Mouse (Mus musculus): Measurements from ENCODE around the gene Tmed5. TPM values are rescaled to one million over a fixed set of nuclear protein-coding genes. Genes with fewer than 3 reads are reported as not detected.
A peak's percentile ranks its signal among the peaks of the same experiment; 100 is the strongest.

The Tmed5 gene
- polyA plus RNA-seq, 1 experiment from 2014 or later: 31.8 TPM

- peak within 1 kb of the TSS; percentile 100 for H3K9ac ChIP-seq (ENCODE audit: low read length)
- H3K4me3 ChIP-seq (ENCODE audit: low read length): peak within 1 kb of the TSS; percentile 99
- H3K36me3 ChIP-seq (ENCODE audit: control insufficient read depth, insufficient read depth, low read length): peaks cover 9% of the 10 kb centered on the region
- peaks cover 7% of the 10 kb centered on the region for H3K4me1 ChIP-seq (replicated peaks; ENCODE audit: control insufficient read depth, insufficient read depth, low read length)
- H3K9me3 ChIP-seq (ENCODE audit: control insufficient read depth, low read length): peaks cover 3% of the 10 kb centered on the region; the same call in 1 of the 2 replicates
- peak within 1 kb of the TSS; percentile 87 for H3K4me2 ChIP-seq (ENCODE audit: low read depth, low read length)
- no peaks in the 10 kb centered on the region for H3K27me3 ChIP-seq (ENCODE audit: control insufficient read depth, insufficient read depth, low read depth, low read length)
- under 1% methylated on average over 58 of the region's 59 CpGs for WGBS
- H3K27ac ChIP-seq (ENCODE audit: low read length): peak within 1 kb of the TSS; percentile 93
- peak; percentile 98 for ATAC-seq (ENCODE audit: low read depth)
Observed at GRCm38 (mm10) chr5:108065465-108066411, 66.7 kb downstream of the Tmed5 start, which contains the start of gene Mtf2. Mtf2 (plus strand) TSS chr5:108065674.

- peaks cover 3% of the 10 kb centered on the region; the same call in 1 of the 2 replicates for H3K9me3 ChIP-seq (ENCODE audit: control insufficient read depth, low read length)
- no peak overlapping the region for H3K27ac ChIP-seq (ENCODE audit: low read length)
- no peak for ATAC-seq (ENCODE audit: low read depth)
- no peaks in the 10 kb centered on the region for H3K36me3 ChIP-seq (ENCODE audit: control insufficient read depth, insufficient read depth, low read length)
- 93% methylated on average over 9 of the region's 9 CpGs for WGBS
- H3K4me2 ChIP-seq (ENCODE audit: low read depth, low read length): no peak overlapping the region
- no peaks in the 10 kb centered on the region for H3K27me3 ChIP-seq (ENCODE audit: control insufficient read depth, insufficient read depth, low read depth, low read length)
- H3K4me1 ChIP-seq (replicated peaks; ENCODE audit: control insufficient read depth, insufficient read depth, low read length): 0 out of 2 replicates have a peak, but pooled peaks cover 3% of the 10 kb centered on the region
- H3K4me3 ChIP-seq (ENCODE audit: low read length): no peak overlapping the region
- H3K9ac ChIP-seq (ENCODE audit: low read length): no peak overlapping the region
Observed at GRCm38 (mm10) chr5:108060413-108060812, 72.0 kb downstream of the Tmed5 start.

Other genes starting within 250 kb of the Tmed5 start
- gene Rpl5, start 232.1 kb downstream of the Tmed5 start, polyA plus RNA-seq (2015; fragmentation: Nextera tagmentation; extraction: Ambion mirVana): 59.0 and 63.5 TPM in 2 replicates
- gene Fam69a, start 145.5 kb downstream of the Tmed5 start, polyA plus RNA-seq (2015; fragmentation: Nextera tagmentation; extraction: Ambion mirVana): 23.8 and 24.4 TPM in 2 replicates
- gene Mtf2, start 66.9 kb downstream of the Tmed5 start, polyA plus RNA-seq (2015; fragmentation: Nextera tagmentation; extraction: Ambion mirVana): 81.8 and 98.0 TPM in 2 replicates
- 13.4 and 13.6 TPM in 2 replicates for gene Ccdc18, start 255 bp upstream of the Tmed5 start, polyA plus RNA-seq (2015; fragmentation: Nextera tagmentation; extraction: Ambion mirVana)
- gene Dr1, start 136.3 kb upstream of the Tmed5 start, polyA plus RNA-seq (2015; fragmentation: Nextera tagmentation; extraction: Ambion mirVana): 40.5 and 45.3 TPM in 2 replicates
- gene Pigg, start 180.0 kb upstream of the Tmed5 start, polyA plus RNA-seq (2015; fragmentation: Nextera tagmentation; extraction: Ambion mirVana): 7.0 and 7.4 TPM in 2 replicates
- gene Gm42517, start 235.3 kb upstream of the Tmed5 start, polyA plus RNA-seq (2015; fragmentation: Nextera tagmentation; extraction: Ambion mirVana): not detected in 2 replicates